Mouse (Mus musculus): ENCODE results near the gene 2010111I01Rik. TPM values are rescaled to one million over a fixed set of nuclear protein-coding genes. Genes with fewer than 3 reads are reported as not detected.

2010111I01Rik gene
- polyA plus RNA-seq, 1 experiment from 2014 or later, result 101 TPM

DNA sequence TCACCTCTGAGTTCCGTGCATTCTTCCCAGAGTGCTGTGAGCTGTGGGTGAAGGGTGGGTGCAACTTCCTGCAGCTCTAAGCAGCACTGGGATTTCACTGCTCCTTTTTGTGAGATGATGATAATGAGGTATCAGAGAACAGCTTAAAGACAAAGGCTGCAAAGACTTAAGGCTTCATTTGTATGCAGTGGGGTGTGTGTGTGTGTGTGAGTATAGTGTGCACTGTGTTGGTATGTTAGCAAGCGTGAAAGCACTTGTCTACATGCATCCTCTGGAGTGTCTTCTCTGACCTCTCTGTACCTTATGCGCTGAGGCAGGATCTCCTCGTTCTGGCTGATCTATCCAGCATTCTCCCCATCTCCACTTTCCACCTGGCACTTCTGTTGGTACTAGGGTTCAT is 221.5 kb downstream of the 2010111I01Rik start:
- no peak overlapping the region for H3K9ac ChIP-seq (ENCODE audit: low read length)
- peak overlapping the region; percentile 53 for H3K27ac ChIP-seq (replicated peaks)
- ATAC-seq (ENCODE audit: low FRiP score, low TSS enrichment) (no peak), DNase-seq (ENCODE audit: low spot score) (no peak)
- H3K4me1 ChIP-seq (replicated peaks; ENCODE audit: control insufficient read depth, insufficient read depth), result peaks cover 6% of the 10 kb centered on the region; the same call in 1 of the 2 replicates
- TF ChIP-seq EP300 (optimal IDR thresholded peaks at IDR 0.05) (no peak), CTCF (IDR thresholded peaks at IDR 0.05; ENCODE audit: low read depth) (no peak)
- no peak overlapping the region for H3K4me2 ChIP-seq (replicated peaks; ENCODE audit: low read depth)
- no peaks in the 10 kb centered on the region for H3K27me3 ChIP-seq (ENCODE audit: control insufficient read depth, insufficient read depth, low read length)
- 72% methylated on average over 4 of the region's 4 CpGs for WGBS
- H3K4me3 ChIP-seq (ENCODE audit: low read depth, low read length), result no peak overlapping the region
- H3K36me3 ChIP-seq (ENCODE audit: control insufficient read depth, insufficient read depth, low read length), result no peaks in the 10 kb centered on the region
- H3K9me3 ChIP-seq (ENCODE audit: control insufficient read depth, low read length), result no peaks in the 10 kb centered on the region

DNA sequence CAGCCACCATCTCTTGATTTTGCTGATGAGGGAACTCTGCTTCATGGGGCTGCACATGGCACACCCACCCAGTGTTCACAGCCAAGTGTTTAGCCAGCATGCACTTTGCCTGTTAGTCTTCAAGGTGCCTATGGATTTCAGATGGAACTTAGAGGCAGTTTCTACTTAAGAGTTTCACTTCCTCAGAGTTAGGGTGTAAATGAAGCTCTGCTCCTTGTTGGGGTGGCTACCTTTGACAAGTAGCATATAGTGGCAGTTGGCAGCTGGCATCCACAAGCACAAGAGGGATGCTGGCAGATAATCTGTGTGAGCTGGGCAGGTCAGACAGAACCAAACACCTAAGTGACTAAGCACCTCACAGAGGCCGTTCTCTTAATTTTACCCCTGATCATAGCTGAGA is 221.9 kb downstream of the 2010111I01Rik start:
- Histone ChIP-seq H3K4me3 (ENCODE audit: low read depth, low read length) (no peak overlapping the region), H3K36me3 (ENCODE audit: control insufficient read depth, insufficient read depth, low read length) (no peaks in the 10 kb centered on the region), H3K27ac (replicated peaks) (peak overlapping the region; percentile 53), H3K27me3 (ENCODE audit: control insufficient read depth, insufficient read depth, low read length) (no peaks in the 10 kb centered on the region), H3K4me2 (replicated peaks; ENCODE audit: low read depth) (no peak overlapping the region), H3K4me1 (replicated peaks; ENCODE audit: control insufficient read depth, insufficient read depth) (peaks cover 6% of the 10 kb centered on the region; the same call in 1 of the 2 replicates), H3K9ac (ENCODE audit: low read length) (no peak overlapping the region), H3K9me3 (ENCODE audit: control insufficient read depth, low read length) (no peaks in the 10 kb centered on the region)
- ATAC-seq (ENCODE audit: low FRiP score, low TSS enrichment), result no peak; the same call in 1 of the 2 replicates
- 42% methylated on average over 1 of the region's 1 CpGs for WGBS
- no peak for TF ChIP-seq CTCF (IDR thresholded peaks at IDR 0.05; ENCODE audit: low read depth)
- TF ChIP-seq EP300 (optimal IDR thresholded peaks at IDR 0.05), result no peak
- no peak for DNase-seq (ENCODE audit: low spot score)

DNA sequence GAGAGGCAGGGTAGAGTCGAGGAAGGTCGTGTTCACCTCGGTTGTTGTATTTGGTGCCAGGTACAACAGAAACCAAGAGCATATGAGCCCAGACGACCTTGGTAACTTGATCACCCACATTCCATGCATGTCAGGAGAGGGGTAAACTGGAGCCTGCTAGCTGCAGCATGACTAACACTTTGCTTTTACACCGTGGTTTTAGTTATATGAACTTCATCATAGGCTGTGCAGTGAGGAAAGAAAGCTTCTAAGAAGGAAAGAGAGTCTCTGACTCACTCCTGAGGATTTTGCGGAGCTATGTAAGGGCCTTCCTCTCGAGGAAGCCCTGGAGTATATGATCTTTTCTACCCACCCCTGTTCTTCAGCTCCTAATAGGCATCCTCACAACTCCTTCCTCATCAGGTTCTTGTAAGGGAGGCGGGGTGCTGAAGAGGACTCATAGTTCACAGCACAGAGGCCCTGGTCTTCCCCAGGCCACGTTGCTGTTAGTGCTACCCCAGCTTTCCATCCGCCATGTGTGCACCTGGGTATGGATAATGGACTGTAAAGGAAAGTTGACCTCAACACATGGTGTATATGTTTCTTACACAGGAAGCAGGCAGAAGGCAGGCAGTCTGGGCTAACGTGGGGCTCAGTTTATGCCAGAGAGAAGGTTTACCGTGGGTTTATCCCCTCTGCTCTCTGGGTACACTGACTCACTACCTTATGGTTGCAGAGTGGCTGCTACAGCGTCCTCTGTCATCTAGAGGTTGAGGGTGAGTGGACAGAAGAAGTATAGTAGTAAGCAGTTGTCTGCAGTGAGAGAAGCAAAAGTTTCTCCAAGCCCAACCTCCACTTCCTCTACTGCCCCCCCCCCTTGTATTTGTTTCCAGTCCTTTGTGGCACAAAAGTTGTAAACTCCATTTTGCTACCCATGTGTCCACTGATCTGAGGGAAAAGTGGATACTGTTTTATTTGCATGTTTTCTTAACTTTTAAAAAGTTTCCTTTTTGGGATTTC is 222.8 kb downstream of the 2010111I01Rik start:
- H3K9me3 ChIP-seq (ENCODE audit: control insufficient read depth, low read length), result no peaks in the 10 kb centered on the region
- ATAC-seq (ENCODE audit: low FRiP score, low TSS enrichment) (peak; percentile 87), DNase-seq (ENCODE audit: low spot score) (peak; percentile 35)
- H3K4me2 ChIP-seq (replicated peaks; ENCODE audit: low read depth), result no peak overlapping the region
- H3K4me3 ChIP-seq (ENCODE audit: low read depth, low read length), result no peak overlapping the region
- WGBS, result 35% methylated on average over 13 of the region's 13 CpGs
- TF ChIP-seq EP300 (optimal IDR thresholded peaks at IDR 0.05) (peak; percentile 31), CTCF (IDR thresholded peaks at IDR 0.05; ENCODE audit: low read depth) (no peak)
- no peaks in the 10 kb centered on the region for H3K27me3 ChIP-seq (ENCODE audit: control insufficient read depth, insufficient read depth, low read length)
- no peaks in the 10 kb centered on the region for H3K36me3 ChIP-seq (ENCODE audit: control insufficient read depth, insufficient read depth, low read length)
- H3K9ac ChIP-seq (ENCODE audit: low read length), result no peak overlapping the region
- peak overlapping the region; percentile 53 for H3K27ac ChIP-seq (replicated peaks)
- peaks cover 6% of the 10 kb centered on the region; the same call in 1 of the 2 replicates for H3K4me1 ChIP-seq (replicated peaks; ENCODE audit: control insufficient read depth, insufficient read depth)

DNA sequence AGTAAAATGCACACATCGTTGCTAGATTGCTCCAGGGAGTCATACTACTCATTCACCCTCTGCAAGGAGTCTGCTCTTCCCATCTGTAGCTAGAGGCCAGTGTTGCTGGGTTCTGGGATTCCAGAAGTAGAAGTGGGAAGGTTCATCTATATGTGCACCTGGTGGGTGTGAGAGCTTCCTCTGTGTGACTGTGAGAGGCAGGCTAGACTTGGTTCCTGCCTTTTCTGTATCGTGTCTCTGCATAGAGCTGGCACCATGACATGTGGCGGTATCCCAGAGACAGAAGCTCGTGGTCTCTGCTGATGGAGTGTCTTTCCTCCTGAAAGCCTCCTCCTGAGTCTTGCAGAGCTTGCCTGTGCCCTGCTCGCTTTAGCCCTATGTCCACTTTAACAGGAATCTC is 223.6 kb downstream of the 2010111I01Rik start:
- no peak overlapping the region for H3K9ac ChIP-seq (ENCODE audit: low read length)
- peaks cover 6% of the 10 kb centered on the region; the same call in 1 of the 2 replicates for H3K4me1 ChIP-seq (replicated peaks; ENCODE audit: control insufficient read depth, insufficient read depth)
- DNase-seq (ENCODE audit: low spot score) (no peak), ATAC-seq (ENCODE audit: low FRiP score, low TSS enrichment) (no peak)
- 66% methylated on average over 5 of the region's 5 CpGs for WGBS
- no peak overlapping the region for H3K4me2 ChIP-seq (replicated peaks; ENCODE audit: low read depth)
- TF ChIP-seq CTCF (IDR thresholded peaks at IDR 0.05; ENCODE audit: low read depth), result no peak
- no peak for TF ChIP-seq EP300 (optimal IDR thresholded peaks at IDR 0.05)
- no peak overlapping the region for H3K4me3 ChIP-seq (ENCODE audit: low read depth, low read length)
- H3K36me3 ChIP-seq (ENCODE audit: control insufficient read depth, insufficient read depth, low read length), result no peaks in the 10 kb centered on the region
- H3K9me3 ChIP-seq (ENCODE audit: control insufficient read depth, low read length), result no peaks in the 10 kb centered on the region
- no peaks in the 10 kb centered on the region for H3K27me3 ChIP-seq (ENCODE audit: control insufficient read depth, insufficient read depth, low read length)
- no peak overlapping the region for H3K27ac ChIP-seq (replicated peaks)

DNA sequence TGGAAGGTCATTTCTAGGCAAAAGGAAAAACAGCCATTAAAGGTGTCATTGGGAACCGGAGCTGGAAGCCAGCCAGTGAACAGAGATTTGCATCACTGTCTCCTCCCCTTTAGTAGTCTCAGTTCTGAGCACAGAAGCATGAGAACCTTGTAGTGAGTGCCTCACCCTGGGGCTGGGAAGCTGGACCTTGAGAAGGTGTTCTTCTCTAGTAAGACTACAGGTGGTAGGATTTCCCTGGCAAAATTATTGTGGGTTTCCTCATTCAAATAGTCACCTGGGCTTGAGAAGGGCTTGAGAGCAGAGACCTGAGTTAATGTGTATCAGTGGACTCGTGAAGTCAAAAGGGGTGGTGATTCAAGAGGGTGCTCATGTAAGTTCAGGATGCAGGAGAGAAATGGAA is 224.1 kb downstream of the 2010111I01Rik start:
- TF ChIP-seq CTCF (IDR thresholded peaks at IDR 0.05; ENCODE audit: low read depth) (peak; percentile 6; the same call in 1 of the 2 replicates), EP300 (optimal IDR thresholded peaks at IDR 0.05) (no peak)
- Histone ChIP-seq H3K36me3 (ENCODE audit: control insufficient read depth, insufficient read depth, low read length) (no peaks in the 10 kb centered on the region), H3K9me3 (ENCODE audit: control insufficient read depth, low read length) (no peaks in the 10 kb centered on the region), H3K4me1 (replicated peaks; ENCODE audit: control insufficient read depth, insufficient read depth) (peaks cover 6% of the 10 kb centered on the region; the same call in 1 of the 2 replicates), H3K4me3 (ENCODE audit: low read depth, low read length) (no peak overlapping the region), H3K27me3 (ENCODE audit: control insufficient read depth, insufficient read depth, low read length) (no peaks in the 10 kb centered on the region), H3K9ac (ENCODE audit: low read length) (no peak overlapping the region), H3K4me2 (replicated peaks; ENCODE audit: low read depth) (no peak overlapping the region), H3K27ac (replicated peaks) (no peak overlapping the region)
- 32% methylated on average over 2 of the region's 2 CpGs for WGBS
- DNase-seq (ENCODE audit: low spot score) (peak; percentile 34), ATAC-seq (ENCODE audit: low FRiP score, low TSS enrichment) (peak; percentile 21; the same call in 1 of the 2 replicates)

DNA sequence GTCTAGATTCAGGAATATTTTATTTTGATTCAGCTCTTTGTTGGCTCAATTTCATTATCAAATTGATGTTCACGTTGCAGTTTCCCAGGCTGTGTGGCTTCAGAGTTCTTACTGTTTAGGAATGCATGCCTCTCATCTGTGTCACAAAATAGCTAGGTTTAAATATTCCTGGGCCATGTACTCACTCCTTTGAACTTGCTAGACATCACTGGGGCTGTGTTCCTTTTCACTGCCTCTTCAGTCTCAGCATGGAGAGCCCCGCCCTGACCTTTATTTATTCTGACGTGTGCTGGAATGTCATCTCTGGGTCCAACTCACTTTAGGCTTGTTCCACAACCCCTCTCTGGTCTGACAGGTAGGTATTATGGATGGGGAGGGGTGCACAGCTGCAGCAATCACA is 228.7 kb downstream of the 2010111I01Rik start:
- Histone ChIP-seq H3K27ac (replicated peaks) (0 out of 2 replicates have a peak overlapping the region, but pooled peaks have one; percentile 4), H3K9ac (ENCODE audit: low read length) (no peak overlapping the region), H3K36me3 (ENCODE audit: control insufficient read depth, insufficient read depth, low read length) (no peaks in the 10 kb centered on the region), H3K4me3 (ENCODE audit: low read depth, low read length) (no peak overlapping the region), H3K4me2 (replicated peaks; ENCODE audit: low read depth) (no peak overlapping the region), H3K27me3 (ENCODE audit: control insufficient read depth, insufficient read depth, low read length) (no peaks in the 10 kb centered on the region), H3K4me1 (replicated peaks; ENCODE audit: control insufficient read depth, insufficient read depth) (peaks cover 2% of the 10 kb centered on the region; the same call in 1 of the 2 replicates), H3K9me3 (ENCODE audit: control insufficient read depth, low read length) (no peaks in the 10 kb centered on the region)
- DNase-seq (ENCODE audit: low spot score) (no peak), ATAC-seq (ENCODE audit: low FRiP score, low TSS enrichment) (no peak)
- 38% methylated on average over 3 of the region's 3 CpGs for WGBS
- no peak for TF ChIP-seq CTCF (IDR thresholded peaks at IDR 0.05; ENCODE audit: low read depth)
- no peak for TF ChIP-seq EP300 (optimal IDR thresholded peaks at IDR 0.05)

All from stomach, postnatal 0 days (tissue).